Mouse (Mus musculus) cerebellum, adult 2 months (tissue): ENCODE measurements around the gene Ggcx.

Experiments used
- CTCF ChIP-seq: fragments of 200-500 bp; IDR thresholded peaks from 2 replicates; pipeline ENCODE4 v1.5.1; 2011; ENCODE audit warnings: low read depth, mild to moderate bottlenecking, control low read depth, low read length, moderate library complexity, borderline replicate concordance; ENCODE audit not compliant: insufficient read depth
- POLR2A ChIP-seq: fragments of 200-500 bp; IDR thresholded peaks from 2 replicates; pipeline ENCODE4 v1.6.1; 2011; ENCODE audit warnings: low read length, control low read depth, borderline replicate concordance; ENCODE audit not compliant: insufficient read depth

DNA sequence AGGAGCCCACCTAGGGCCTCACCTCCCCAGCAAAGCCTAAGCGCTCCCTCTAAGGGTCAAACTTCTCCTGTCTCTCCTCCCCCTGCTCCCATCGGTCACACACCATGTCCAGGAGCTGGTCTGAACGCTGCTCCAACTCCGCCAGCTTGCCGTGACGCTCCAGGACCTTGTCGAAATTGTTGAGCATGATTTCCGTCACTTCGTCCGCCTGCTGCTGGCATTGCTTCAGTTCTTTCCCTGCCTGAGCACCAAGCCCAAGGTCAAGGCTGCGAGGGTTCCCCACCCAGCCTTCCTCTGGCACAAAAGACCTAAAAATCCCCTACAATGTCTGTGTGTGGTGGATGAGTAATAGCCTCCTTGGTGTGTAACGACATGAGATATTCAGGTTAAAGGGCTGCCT, 44.0 kb upstream of the Ggcx start:
- TF ChIP-seq POLR2A (no peak), CTCF (no peak)
